Mouse (Mus musculus) liver, adult 2 months (tissue): Measurements from ENCODE around the gene Hoxa13. TPM values are rescaled to one million over a fixed set of nuclear protein-coding genes. Genes with fewer than 3 reads are reported as not detected.

ENCODE experiments used
- DNase-seq: peaks from one replicate; pipeline ENCODE4 v3.0.0-alpha.2; 2011; ENCODE audit warnings: low read depth, low spot score; ENCODE audit errors: extremely low read depth
- H3K27ac ChIP-seq: fragments of 200-500 bp; replicated peaks from 2 replicates; pipeline ENCODE4 v1.5.1; 2012; ENCODE audit warnings: low read depth, mild to moderate bottlenecking, control low read depth, inconsistent platforms, low read length; ENCODE audit not compliant: insufficient read depth
- H3K27me3 ChIP-seq: fragments of 200-500 bp; 2 replicates; pipeline ENCODE4 v1.6.1; 2012; ENCODE audit warnings: mild to moderate bottlenecking, moderate library complexity, low read length, inconsistent platforms; ENCODE audit not compliant: control insufficient read depth, insufficient read depth
- H3K36me3 ChIP-seq: fragments of 200-500 bp; 2 replicates; pipeline ENCODE4 v1.6.1; 2012; ENCODE audit warnings: low read length, inconsistent platforms; ENCODE audit not compliant: control insufficient read depth, insufficient read depth
- H3K4me1 ChIP-seq: fragments of 200-500 bp; 2 replicates; pipeline ENCODE4 v1.6.1; 2011; ENCODE audit warnings: low read length; ENCODE audit not compliant: control insufficient read depth, insufficient read depth
- H3K4me3 ChIP-seq: fragments of 200-500 bp; 2 replicates; pipeline ENCODE4 v1.5.1; 2011; ENCODE audit warnings: low read depth, mild to moderate bottlenecking, control low read depth, low read length, moderate library complexity; ENCODE audit not compliant: insufficient read depth
- H3K79me2 ChIP-seq: fragments of 200-500 bp; 2 replicates; pipeline ENCODE4 v1.6.1; 2012; ENCODE audit warnings: inconsistent platforms, mild to moderate bottlenecking, low read length, moderate library complexity; ENCODE audit not compliant: control insufficient read depth, insufficient read depth
- H3K9ac ChIP-seq: fragments of 200-500 bp; 2 replicates; pipeline ENCODE4 v1.6.1; 2012; ENCODE audit warnings: low read depth, mild to moderate bottlenecking, control low read depth, inconsistent platforms, low read length
- CTCF ChIP-seq: fragments of 200-500 bp; IDR thresholded peaks from 2 replicates; pipeline ENCODE4 v1.5.1; 2011; ENCODE audit warnings: low read depth, low read length, control low read depth
- POLR2A ChIP-seq: fragments of 200-500 bp; IDR thresholded peaks from 2 replicates; pipeline ENCODE4 v1.6.1; 2011; ENCODE audit warnings: low read length, control low read depth; ENCODE audit not compliant: insufficient read depth; ENCODE audit errors: extremely low read depth
- WGBS: fragments of 180-500 bp; shearing (Covaris S2); methylation state at CpG from one replicate; pipeline ENCODE4 v1.1.7; 2018; 5-methylcytosine and 5-hydroxymethylcytosine counted together
- polyA plus RNA-seq: library from polyadenylated mRNA; depleted of rRNA; stranded (reverse); fragments of >200 nt; gene quantifications from 2 replicates; pipeline ENCODE4 v1.2.3, GENCODE M21; 2012
- total RNA-seq: library from RNA; depleted of rRNA; stranded (reverse); fragments of >200 nt; gene quantifications from 2 replicates; pipeline ENCODE4 v1.2.3, GENCODE M21; 2014

Gene Hoxa13
- total and polyA plus RNA-seq, 2 experiments = not detected

DNA sequence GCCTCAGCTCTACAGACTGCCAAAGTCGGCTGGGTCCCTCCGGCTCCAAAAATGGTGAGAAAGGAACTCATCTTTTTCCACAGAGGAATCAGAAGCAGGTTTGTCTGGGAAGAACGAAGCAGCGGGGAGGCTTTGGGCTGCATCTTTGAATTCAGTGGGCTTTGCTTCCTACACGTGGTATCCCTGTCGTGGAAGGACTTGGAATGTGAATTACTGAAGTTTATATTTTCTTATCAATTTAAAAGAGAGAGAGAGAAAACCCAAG lies 2.6 kb upstream of the Hoxa13 start:
- 0 out of 2 replicates have a peak, but pooled peaks cover 2% of the 10 kb centered on the region for H3K4me1 ChIP-seq
- no peak for DNase-seq
- 4% methylated on average over 6 of the region's 6 CpGs for WGBS
- H3K79me2 ChIP-seq = no peaks in the 10 kb centered on the region
- no peaks in the 10 kb centered on the region for H3K36me3 ChIP-seq
- peaks cover 47% of the 10 kb centered on the region for H3K27me3 ChIP-seq
- no peak overlapping the region for H3K27ac ChIP-seq
- TF ChIP-seq CTCF (no peak), POLR2A (no peak)
- no peak overlapping the region for H3K9ac ChIP-seq
- H3K4me3 ChIP-seq = no peak overlapping the region

GRCm38 (mm10) chr6:52262463-52263320 lies 2.0 kb upstream of the Hoxa13 start:
- no peaks in the 10 kb centered on the region for H3K36me3 ChIP-seq
- no peak for DNase-seq
- WGBS = 3% methylated on average over 24 of the region's 24 CpGs
- H3K4me3 ChIP-seq = no peak overlapping the region
- TF ChIP-seq POLR2A (no peak), CTCF (no peak)
- H3K79me2 ChIP-seq = no peaks in the 10 kb centered on the region
- peaks cover 45% of the 10 kb centered on the region for H3K27me3 ChIP-seq
- 0 out of 2 replicates have a peak, but pooled peaks cover 2% of the 10 kb centered on the region for H3K4me1 ChIP-seq
- H3K27ac ChIP-seq = no peak overlapping the region
- no peak overlapping the region for H3K9ac ChIP-seq

GRCm38 (mm10) chr6:52261751-52262462 lies 1.2 kb upstream of the Hoxa13 start:
- peaks cover 45% of the 10 kb centered on the region for H3K27me3 ChIP-seq
- no peaks in the 10 kb centered on the region for H3K36me3 ChIP-seq
- WGBS = 7% methylated on average over 9 of the region's 9 CpGs
- H3K4me3 ChIP-seq = no peak overlapping the region
- H3K4me1 ChIP-seq = 0 out of 2 replicates have a peak, but pooled peaks cover 2% of the 10 kb centered on the region
- H3K79me2 ChIP-seq = no peaks in the 10 kb centered on the region
- no peak overlapping the region for H3K9ac ChIP-seq
- TF ChIP-seq CTCF (no peak), POLR2A (no peak)
- no peak overlapping the region for H3K27ac ChIP-seq
- no peak for DNase-seq

- peaks cover 30% of the 10 kb centered on the region for H3K27me3 ChIP-seq
- no peaks in the 10 kb centered on the region for H3K36me3 ChIP-seq
- DNase-seq = no peak
- H3K79me2 ChIP-seq = no peaks in the 10 kb centered on the region
- TF ChIP-seq POLR2A (no peak), CTCF (no peak)
- H3K4me3 ChIP-seq = no peak overlapping the region; the same call in 1 of the 2 replicates
- no peak overlapping the region for H3K27ac ChIP-seq
- WGBS = 2% methylated on average over 39 of the region's 39 CpGs
- 0 out of 2 replicates have a peak, but pooled peaks cover 2% of the 10 kb centered on the region for H3K4me1 ChIP-seq
- no peak overlapping the region for H3K9ac ChIP-seq
These were observed 844 bp downstream of the Hoxa13 start for GRCm38 (mm10) chr6:52259811-52260261.

DNA sequence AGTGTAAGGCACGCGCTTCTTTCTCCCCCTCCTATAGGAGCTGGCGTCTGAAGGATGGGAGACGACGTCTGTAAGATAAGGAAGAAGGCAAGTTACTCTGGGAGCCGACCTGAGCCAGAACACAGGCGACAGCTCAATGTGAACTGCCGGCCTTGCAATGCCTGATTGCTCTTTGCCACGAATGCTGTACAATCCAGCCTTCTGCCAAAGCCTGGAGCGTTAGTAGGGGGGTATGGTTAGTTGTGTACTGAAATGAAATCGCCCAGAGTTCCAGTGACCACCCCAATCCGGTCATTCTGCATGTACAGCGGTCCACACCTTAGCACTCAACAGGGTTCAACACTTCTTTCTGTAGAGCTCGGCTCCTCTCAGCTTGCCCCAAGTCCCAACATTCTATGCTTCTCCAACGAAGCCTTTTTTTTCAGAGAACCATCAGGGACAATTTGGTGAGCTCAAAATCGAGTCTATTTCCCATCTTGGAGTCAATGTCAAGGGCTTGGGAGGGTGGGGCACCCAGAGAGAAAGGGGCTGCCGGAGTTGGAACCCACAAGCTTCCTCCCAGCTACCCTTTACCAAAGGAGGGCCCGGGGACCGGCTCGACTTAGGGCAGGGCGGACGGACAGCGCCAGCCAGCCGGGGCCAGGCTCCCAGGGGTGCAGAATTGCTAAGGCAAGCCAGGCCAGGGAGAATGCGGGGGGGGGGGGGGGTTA lies 1.4 kb downstream of the Hoxa13 start:
- H3K27ac ChIP-seq = no peak overlapping the region
- DNase-seq = no peak
- no peaks in the 10 kb centered on the region for H3K36me3 ChIP-seq
- no peaks in the 10 kb centered on the region for H3K79me2 ChIP-seq
- 0 out of 2 replicates have a peak, but pooled peaks cover 2% of the 10 kb centered on the region for H3K4me1 ChIP-seq
- H3K9ac ChIP-seq = no peak overlapping the region
- WGBS = 5% methylated on average over 25 of the region's 25 CpGs
- TF ChIP-seq CTCF = no peak
- H3K4me3 ChIP-seq = no peak overlapping the region
- H3K27me3 ChIP-seq = peaks cover 30% of the 10 kb centered on the region
